Mouse (Mus musculus): ENCODE results near the gene Tsc22d1.

Tsc22d1 gene

DNA sequence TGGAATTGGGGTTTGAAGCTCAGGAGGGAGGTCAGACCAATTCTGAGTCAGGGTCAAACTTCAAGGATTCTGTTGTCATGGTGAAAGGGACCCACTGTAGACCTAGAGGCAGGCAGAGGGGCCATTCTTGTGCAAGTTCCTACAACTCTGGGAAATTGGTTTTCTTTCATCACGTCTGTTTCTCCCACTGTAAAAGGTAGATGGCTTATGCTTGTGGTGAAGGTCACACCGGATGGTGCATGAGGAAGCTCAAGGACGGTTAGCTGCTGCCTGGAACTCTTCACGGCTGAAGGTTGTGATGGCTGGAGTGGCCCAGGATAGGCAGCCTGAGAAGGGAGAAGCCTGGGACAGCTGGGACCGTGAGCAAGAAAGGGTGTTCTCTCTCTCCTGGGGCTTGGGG, 103.5 kb downstream of the Tsc22d1 start:
- no peak for DNase-seq (ENCODE audit: low read depth, low spot score)

DNA sequence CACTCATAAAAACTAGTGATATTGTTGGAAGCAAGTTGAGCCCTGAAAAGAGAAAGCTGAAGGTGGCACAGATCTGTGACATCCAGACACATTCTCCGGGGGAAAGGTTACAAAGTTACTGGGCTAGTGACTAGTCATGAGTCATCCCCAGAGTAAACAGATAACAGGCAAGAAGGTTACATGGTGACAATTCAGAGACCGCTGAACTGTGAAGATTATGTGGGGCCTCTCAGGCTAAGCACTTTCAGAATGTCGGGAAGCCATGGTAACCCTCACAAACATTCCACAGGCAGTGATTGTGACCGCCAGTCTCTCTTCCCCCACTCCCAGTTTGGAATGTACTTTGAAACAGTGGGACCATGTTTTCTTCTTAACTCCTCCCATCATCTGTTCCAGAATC, 105.8 kb downstream of the Tsc22d1 start:
- no peak for DNase-seq (ENCODE audit: low read depth, low spot score)

DNA sequence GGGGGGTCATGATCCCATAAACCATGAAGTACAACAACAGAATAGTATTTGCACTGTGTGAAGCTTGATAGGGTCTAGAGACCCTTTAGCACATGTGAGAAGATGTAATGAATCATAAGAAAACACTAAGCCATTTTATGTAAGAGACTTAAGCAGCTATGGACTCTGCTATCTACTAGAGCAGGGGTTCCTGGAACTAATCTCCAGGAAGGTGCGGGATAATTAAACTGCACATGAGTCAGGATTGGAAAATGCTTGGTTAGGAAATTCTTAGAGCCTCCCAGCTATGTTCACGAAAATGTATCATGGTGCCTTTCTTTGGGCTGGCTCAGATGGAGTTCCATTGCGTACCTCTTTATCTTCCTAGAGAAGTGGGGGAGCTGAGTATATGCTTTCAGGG, 106.5 kb downstream of the Tsc22d1 start:
- no peak for DNase-seq (ENCODE audit: low read depth, low spot score)

DNA sequence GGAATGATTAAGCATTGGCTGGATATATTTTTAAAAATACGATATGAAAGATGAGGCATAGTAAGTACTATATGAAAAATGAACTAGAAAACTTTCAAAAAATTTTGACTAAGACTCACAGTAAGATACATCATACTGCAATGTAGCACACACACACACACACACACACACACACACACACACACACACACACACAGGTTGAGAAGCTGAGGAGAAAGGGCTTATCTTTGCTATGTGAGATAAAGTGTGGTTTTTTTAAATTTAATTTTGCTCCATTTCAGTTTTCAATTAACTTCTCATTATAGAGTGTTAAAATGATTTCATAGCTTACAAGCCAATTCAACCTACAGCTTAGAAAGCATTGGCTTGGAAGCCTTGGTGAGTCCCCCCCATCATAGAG, 108.6 kb downstream of the Tsc22d1 start:
- no peak for DNase-seq (ENCODE audit: low read depth, low spot score)

DNA sequence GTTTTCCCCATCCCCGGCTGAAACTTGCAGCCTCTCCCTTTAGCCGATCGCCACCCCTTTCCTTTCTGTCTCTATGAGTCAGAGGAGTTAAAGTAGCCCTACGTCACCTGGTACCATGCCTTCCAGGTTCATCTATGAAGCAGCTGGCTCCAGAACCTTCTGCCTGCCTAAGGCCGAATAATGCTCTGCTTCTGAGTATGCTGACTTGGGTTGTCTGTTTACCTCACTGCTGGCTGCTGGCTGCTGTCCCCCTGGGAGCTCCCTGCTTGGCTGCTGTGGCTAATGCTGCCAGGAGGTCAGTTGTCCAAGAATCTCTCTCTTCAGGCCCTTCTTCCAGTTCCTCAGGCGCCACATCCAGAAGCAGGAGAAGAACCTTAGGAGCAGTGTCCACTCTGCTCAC, 111.7 kb downstream of the Tsc22d1 start:
- no peak for DNase-seq (ENCODE audit: low read depth, low spot score)

DNA sequence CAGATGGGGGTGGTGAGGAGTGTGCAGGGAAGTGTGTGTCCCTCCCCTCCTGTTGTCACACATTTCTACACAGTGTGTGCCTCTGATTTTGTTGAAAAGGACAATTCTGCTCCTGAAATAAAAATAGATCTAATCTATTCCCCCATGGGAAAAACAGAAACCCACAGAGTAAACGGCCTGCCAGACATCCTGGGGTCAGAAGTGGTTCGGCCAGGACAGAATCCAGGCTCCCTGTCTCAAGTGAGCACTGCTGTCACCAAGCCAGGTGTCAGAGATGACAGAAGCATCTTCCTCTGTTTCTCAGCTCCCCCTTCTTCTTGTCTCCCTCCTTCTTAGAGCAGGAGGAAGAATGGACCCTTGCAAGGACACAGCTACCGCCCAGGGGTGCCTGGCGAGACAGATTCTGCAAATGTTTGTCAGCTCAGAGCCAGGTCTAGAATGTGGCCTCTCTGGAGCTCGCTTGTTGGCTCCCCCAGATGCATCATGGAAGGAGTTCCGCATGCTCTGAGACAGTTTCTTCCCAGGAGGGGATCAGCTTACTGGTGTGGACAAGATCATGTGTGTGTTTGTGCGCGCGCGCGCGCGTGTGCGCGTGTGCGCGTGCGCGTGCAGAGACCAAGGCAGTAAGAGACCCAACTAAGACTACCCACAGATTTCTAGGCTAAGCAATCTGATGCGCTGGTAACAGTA, 112.4 kb downstream of the Tsc22d1 start:
- DNase-seq (ENCODE audit: low read depth, low spot score) = no peak

DNA sequence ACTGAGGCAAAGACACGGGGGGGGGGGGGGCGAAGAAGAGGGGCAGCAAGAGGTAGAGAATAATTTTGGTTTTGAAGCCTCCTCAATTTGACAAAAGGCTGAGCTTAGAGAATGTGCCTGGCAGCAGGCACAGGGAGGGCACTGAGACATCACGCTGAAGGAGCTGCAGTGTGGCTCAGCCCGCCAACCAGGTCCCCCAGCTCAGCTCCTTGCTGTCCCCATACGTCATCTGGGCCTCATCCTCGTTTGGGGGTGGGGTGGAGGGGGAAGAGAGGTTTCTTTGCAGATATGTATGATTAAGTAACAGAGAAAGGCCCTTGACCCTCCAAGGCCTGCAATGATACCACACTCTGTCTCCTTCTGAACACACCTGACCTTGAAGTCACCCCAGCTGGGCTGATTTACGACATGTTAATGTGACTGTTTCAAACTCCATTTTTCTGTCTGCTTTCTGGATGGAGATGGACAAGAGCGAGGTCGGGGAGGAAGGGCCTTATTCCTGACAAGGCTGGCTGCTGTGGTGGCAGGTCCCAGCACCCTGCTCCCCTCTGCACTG, 113.1 kb downstream of the Tsc22d1 start:
- DNase-seq (ENCODE audit: low read depth, low spot score) = no peak

DNA sequence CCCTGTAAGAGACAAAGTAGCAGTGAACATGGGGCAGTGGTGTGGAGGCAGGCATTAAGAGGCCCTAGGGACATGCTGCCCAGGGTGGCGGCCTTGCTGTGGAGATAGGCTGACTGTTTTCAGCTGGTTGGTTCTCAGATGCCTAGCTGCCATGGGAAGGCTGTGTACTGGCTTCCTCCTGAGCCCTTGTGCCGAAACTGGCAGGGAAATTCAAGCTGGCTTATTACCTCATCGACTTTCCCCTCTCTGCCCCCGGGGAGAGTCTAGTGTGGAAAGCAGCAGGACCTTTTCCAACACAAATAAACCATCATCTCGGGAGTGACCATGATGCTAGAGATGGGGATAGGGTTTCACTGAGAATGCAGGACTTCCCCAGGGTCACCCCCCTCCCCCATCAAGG, 113.9 kb downstream of the Tsc22d1 start:
- no peak for DNase-seq (ENCODE audit: low read depth, low spot score)

DNA sequence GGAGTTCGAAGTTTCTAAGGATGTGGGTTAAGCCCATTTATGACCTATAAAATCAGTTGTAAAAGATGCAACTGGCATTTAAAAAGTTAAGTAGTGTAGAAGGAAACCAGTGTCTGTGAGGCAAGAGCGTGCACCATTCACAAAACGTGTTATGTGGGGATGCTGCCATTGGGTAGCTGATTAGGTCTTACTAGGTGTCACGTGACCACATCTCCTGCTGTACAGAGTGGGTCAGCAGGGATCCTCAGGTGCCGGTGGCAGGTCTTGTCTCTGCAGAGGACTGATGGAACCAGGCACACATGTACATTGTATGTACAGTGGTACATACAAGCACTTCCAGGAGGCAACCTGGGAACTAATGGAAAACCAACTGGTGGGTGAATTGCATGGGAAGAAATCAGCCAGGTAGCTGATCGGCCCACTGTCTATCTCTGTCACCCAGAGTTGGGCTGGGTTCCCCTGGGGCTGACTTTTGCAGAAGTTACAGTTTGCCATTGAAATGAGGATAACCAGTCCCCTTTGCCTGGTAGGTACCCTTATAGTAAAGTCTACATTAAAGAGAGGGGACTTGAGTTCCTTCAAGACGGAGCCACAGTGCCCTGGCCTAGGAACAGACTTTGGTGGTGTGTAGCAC, 116.4 kb downstream of the Tsc22d1 start:
- no peak for DNase-seq (ENCODE audit: low read depth, low spot score)

DNA sequence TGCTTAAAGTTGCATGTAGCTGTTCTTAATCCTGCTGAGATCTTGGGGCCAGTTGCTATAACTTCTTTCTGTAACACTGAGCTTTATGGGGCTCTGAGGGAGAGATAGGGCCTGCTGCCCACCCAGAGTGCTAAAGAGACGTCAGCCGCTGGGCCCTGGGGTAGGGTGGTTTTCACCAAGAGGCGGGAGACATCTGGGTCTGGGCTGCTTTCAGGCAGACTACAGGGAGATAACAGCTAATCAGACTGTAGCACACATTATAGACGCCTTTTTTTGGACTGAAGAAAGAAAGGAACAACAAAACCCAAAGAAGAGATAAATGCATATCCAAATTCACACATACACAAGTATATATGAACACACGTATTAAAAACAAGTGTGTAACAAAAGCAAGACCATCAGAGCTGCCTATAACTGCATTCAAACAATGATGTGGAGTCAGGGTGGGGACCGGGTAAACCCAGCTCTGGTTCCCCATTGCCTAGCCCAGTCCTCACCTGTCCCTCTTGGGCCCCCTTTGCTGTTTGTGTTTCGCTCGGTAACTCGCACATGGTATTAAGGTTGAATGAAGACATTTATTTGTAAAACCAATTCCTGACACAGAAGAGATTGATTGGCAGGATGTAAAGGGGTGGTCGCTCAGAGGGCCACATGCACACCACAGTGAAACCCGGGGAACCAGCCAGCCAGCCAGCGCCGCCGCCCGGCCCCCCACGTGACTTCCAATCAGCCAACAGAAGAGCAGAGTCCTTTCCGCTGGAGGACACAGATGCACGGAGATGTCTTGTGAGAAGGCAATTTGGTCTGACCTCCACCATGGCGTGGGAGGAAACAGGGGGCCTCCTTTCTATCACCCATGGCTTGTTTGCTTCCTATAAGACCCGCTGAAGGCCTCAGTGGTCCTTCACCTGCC, 117.8 kb downstream of the Tsc22d1 start:
- DNase-seq (ENCODE audit: low read depth, low spot score) = peak; percentile 68

DNA sequence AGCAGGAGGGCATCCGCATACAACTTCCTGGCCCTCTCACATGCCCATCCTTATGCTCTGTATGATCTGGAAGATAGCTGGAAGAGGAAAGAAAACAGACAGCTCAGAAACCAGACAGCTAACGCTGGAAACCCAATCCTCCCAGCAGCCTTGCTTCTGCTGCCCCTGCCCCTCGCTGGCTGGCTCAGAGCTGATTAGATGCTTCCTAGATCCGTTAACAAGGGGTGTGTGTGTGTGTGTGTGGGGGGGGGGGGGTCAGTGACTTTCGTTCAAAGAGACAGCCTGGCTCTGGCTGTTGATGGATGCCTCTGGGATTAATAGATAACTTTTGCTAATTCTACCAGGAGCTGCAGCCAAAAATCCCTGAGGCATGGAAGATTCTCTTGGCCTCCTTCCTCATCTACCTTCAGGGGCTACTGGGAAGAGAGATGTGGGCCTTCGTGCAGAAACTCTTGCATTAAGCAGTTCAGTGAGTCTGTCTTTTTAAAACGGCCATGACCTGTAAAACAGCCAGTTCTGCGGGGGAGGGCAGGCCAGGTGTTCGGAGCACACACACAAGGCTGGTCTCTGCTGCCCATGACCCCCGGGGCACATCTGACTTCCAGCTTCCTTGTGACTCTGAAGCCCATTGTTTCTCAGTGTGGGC, 118.5 kb downstream of the Tsc22d1 start:
- no peak for DNase-seq (ENCODE audit: low read depth, low spot score)

DNA sequence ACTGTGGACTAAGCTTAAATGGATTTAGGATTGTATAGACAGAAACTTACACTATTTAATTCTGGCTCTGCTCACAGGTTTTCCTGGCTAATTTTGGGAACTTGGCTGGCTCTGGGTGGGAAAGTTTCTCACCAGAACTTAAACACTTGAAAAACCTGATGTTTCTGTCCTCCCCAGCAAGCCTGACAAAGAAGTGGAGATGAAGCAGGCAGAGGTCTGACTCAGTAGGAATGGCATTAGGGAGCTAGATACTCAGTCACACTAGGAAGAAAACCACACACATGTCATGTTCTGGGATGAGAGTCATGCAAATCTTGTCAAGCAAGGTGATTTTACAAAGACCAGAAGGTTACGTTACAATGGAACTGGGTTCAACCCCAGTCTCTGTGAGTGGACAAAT, 120.3 kb downstream of the Tsc22d1 start:
- no peak for DNase-seq (ENCODE audit: low read depth, low spot score)

DNA sequence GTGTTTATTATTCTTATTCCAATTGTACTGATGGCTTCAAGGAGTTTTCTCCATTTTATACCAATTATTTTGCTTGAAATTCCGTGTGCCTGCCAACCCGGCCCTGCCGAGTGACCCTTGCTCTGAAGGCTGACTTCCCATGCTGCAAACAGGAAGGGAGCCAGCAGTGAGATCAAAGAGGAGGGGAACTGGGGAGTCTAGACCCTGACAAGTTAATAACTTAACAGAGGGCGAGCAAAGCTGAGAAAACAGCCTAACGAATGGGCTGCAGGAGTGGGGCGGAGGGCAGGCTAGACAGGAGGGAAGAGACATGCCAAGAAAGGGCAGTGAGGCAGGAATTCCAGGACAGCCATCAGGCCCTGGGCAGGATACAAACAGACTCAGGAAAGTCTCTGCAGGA, 122.2 kb downstream of the Tsc22d1 start:
- no peak for DNase-seq (ENCODE audit: low read depth, low spot score)

DNA sequence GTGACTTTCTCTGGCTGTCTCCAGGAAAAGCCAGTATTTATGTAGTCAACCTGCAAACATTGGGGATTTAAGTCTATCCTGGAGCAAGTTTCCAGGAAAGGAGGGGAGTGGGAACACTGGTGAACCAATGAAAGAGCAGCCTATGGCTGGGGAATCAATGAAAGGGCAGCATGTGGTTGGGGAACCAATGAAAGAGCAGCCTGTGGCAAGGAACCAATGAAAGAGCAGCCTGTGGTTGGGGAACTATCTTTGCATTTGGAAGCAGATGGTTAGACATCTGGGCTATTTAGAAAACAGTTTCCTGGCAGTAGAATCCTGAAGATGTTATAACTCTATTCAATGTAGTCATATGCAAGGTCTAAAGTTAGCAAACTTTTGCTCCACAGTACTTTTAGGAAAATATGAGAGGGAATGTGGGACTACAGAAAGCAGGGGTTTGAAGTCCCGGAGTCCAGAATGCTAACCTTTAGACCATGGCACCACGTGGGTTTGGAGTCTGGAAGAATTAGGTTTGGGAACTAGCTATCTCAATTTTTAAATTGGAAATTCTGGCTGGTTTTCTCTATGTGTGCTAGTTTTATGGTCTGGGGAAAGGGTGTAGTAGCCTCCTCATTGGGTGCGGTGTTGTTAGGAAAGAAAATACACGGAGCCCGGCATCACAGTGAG, 125.4 kb downstream of the Tsc22d1 start:
- no peak for DNase-seq (ENCODE audit: low read depth, low spot score)

DNA sequence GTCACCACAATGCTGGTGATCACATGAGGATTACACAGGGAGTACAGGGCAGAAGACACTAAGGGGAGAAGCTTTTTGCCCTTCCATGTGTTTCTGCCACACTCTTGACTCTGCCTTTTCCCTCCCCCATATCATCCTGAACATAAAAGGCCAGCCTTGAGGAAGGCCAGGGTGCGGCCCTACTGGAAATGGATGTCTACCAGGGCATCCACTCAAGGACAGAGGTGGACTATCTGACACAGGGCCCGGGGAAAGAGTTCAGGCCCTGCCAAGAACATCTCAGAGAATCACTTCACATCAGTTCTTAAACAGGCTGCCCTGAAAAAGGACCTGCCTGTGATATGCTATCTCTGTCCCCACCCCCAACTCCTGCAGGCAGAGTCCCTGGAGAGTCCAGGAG, 126.6 kb downstream of the Tsc22d1 start:
- no peak for DNase-seq (ENCODE audit: low read depth, low spot score)

DNA sequence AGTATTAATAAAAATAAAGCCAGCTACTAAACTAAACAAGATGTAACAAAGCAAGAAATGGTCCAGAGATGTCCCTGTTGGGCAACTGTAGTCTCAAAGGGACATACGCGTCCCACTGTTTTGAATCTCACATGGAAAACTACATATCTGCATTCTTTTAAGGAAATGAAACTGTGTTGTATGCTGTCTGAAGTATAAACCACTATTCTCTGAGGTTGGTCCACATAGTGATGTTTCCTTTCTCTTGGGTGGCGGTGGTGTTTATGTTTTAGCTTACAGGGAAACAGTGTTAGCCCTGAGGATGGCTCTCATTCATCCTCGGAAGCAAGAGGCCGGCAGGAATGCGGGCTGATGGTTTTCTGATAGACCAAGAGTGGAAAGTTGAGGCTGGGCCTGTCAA, 129.4 kb downstream of the Tsc22d1 start:
- DNase-seq (ENCODE audit: low read depth, low spot score) = no peak

DNA sequence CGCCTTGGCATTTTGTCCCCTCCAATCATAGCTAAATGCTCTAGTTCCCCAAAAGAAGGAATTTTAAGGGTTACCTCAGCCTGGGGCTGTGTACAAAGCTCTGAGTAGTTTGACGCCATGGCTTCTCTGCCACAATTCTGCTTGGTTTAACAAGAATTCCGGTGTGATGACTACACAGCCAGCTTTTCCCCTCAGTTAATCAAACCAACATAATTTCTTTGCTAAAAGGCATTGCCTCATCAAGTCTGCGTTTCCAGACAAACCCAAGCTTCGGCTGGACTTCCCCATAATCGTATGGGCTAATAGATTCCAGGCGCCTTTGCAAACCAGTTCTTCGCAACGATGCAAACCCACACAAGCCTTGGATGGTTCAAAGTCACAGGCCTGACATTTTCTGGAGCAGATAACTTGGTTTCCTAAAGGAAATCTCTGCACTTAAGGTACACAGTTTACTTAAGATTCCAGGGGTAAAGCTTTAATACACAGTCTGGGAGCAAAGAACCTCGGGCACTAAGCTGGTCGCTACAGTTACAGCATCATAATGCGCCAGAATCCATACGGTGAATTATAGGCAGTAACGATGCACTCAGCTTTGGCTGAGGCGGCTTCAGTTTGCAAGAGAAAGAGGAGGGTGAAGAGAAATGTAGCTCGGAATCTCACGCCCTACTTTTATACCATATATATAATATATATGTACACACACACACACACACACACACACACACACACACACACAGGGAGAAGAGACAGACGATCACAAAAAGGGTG, 140.7 kb downstream of the Tsc22d1 start:
- DNase-seq (ENCODE audit: low read depth, low spot score) = no peak

DNA sequence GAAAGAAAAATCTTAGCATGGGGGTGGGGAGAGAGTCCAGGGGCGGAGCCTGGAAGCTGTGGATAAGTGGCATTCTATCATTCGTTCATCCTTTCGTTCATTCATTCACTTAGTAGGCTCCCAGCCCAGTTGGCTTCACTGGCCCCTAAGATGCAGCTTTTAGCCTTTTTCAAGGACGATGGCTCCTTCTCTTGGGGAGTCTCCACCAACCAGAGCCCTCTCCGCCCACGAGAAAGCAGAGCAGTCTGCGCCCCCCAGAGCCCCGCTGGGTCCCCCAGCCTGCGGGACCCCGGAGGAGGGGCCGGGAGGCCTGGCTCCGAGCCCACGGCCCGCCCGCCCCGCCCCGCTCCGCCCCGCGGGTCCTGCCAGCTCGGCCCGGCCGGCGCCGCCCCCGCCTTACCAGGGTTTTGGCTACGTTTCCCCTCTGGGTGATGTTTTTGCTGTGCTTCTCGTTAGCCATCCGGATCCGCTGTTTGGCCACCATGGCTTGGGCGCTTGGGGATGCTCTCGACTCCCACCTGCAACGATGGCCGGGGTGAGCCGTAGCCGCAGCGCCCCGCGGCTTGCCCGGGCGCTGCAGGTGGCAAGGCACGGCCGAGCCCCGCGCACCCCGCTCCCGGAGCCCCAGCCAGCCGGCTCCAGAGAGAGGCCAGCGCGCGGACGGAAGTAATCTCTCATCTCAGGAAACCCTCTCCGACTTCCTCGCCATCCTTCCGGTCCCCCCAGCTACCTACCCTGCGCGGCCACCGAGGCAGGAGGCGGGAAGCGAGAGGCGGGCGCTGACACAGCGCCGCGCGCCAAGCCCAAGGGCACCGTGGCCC, 141.5 kb downstream of the Tsc22d1 start:
- peak; percentile 41 for DNase-seq (ENCODE audit: low read depth, low spot score)

DNA sequence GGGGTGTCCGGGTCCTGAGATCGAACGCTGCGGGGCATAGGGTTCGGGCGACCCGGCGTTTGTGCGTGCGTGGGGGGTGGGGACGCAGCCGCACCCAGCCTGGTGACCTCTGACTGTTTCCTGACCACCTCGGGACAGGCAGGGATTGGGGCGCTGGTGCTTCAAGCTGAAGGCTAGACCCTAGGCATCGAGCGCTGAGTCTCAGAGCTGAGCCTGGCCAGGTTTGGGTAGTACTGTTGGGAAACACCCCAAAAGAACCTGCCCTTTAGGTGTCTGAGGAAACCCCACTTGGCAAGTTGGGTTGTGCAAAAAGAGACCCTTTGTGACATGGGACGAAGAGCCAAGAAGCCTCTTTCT, 142.1 kb downstream of the Tsc22d1 start, which contains the start of gene Serp2:
TSS of gene Serp2 (minus strand) at position 38 of the 357 bp plus-strand sequence.
- peak; percentile 6 for DNase-seq (ENCODE audit: low read depth, low spot score)
